Mouse (Mus musculus): ENCODE measurements around the gene Entpd7.

Entpd7 gene

GRCm38 (mm10) chr19:43674316-43674689 lies 15.2 kb upstream of the Entpd7 start:
- DNase-seq (ENCODE audit: low read depth, low spot score) = no peak

GRCm38 (mm10) chr19:43674730-43675524 lies 14.5 kb upstream of the Entpd7 start, which contains the start of gene Slc25a28:
Gene Slc25a28 (minus strand): TSS chr19:43674881.
- peak; percentile 98 for DNase-seq (ENCODE audit: low read depth, low spot score)

- no peak for DNase-seq (ENCODE audit: low read depth, low spot score)
These were observed 13.7 kb upstream of the Entpd7 start for GRCm38 (mm10) chr19:43675525-43676400.

- DNase-seq (ENCODE audit: low read depth, low spot score) = no peak
These were observed 10.9 kb upstream of the Entpd7 start for GRCm38 (mm10) chr19:43678467-43679003.

- no peak for DNase-seq (ENCODE audit: low read depth, low spot score)
These were observed 9.9 kb upstream of the Entpd7 start for GRCm38 (mm10) chr19:43679474-43679981.

- DNase-seq (ENCODE audit: low read depth, low spot score) = no peak
These were observed 7.9 kb upstream of the Entpd7 start for GRCm38 (mm10) chr19:43681541-43681940.

GRCm38 (mm10) chr19:43692815-43693214 lies 3.3 kb downstream of the Entpd7 start:
- no peak for DNase-seq (ENCODE audit: low read depth, low spot score)

- DNase-seq (ENCODE audit: low read depth, low spot score) = no peak
These were observed 6.1 kb downstream of the Entpd7 start for GRCm38 (mm10) chr19:43695514-43695964.

GRCm38 (mm10) chr19:43697666-43698370 lies 8.3 kb downstream of the Entpd7 start:
- DNase-seq (ENCODE audit: low read depth, low spot score) = no peak

GRCm38 (mm10) chr19:43699021-43699762 lies 9.7 kb downstream of the Entpd7 start:
- DNase-seq (ENCODE audit: low read depth, low spot score) = no peak

- no peak for DNase-seq (ENCODE audit: low read depth, low spot score)
These were observed 10.3 kb downstream of the Entpd7 start for GRCm38 (mm10) chr19:43699763-43700155.

- DNase-seq (ENCODE audit: low read depth, low spot score) = no peak
These were observed 14.7 kb downstream of the Entpd7 start for GRCm38 (mm10) chr19:43704211-43704610.

- DNase-seq (ENCODE audit: low read depth, low spot score) = no peak
These were observed 15.5 kb downstream of the Entpd7 start for GRCm38 (mm10) chr19:43704787-43705497.

GRCm38 (mm10) chr19:43708206-43708605 lies 18.7 kb downstream of the Entpd7 start:
- DNase-seq (ENCODE audit: low read depth, low spot score) = no peak

GRCm38 (mm10) chr19:43709317-43709716 lies 19.8 kb downstream of the Entpd7 start:
- DNase-seq (ENCODE audit: low read depth, low spot score) = no peak

GRCm38 (mm10) chr19:43711159-43711916 lies 21.9 kb downstream of the Entpd7 start:
- no peak for DNase-seq (ENCODE audit: low read depth, low spot score)

GRCm38 (mm10) chr19:43711971-43712370 lies 22.5 kb downstream of the Entpd7 start:
- no peak for DNase-seq (ENCODE audit: low read depth, low spot score)

- DNase-seq (ENCODE audit: low read depth, low spot score) = no peak
These were observed 30.6 kb downstream of the Entpd7 start for GRCm38 (mm10) chr19:43720061-43720460.

GRCm38 (mm10) chr19:43722891-43723290 lies 33.4 kb downstream of the Entpd7 start:
- DNase-seq (ENCODE audit: low read depth, low spot score) = no peak

Data from WW6 (cell line).